Mouse (Mus musculus): ENCODE results near the gene Limch1.

DNA sequence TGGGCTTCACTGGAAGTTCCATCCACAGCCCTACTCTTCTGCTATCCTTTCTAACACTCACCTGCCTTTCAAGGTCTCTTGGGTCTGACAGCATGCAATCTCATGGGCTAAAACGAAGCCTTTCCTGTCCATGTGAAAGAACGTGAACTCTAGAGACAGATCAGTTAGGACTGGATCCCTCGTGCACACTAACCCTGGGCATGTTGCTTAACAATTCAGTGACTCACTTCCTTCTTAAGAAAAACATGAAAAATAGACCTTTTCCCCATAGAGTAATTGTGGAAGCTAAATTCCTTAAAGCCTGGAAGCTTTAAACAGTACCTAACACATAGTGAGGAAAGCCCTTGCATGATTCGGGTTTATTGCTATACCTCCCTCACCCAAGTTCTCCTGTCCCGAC, 345.2 kb downstream of the Limch1 start:
- TF ChIP-seq POLR2A (IDR thresholded peaks at IDR 0.05; ENCODE audit: borderline replicate concordance, low read depth, low read length) (no peak), CTCF (IDR thresholded peaks at IDR 0.05; ENCODE audit: low read depth, low read length) (no peak)

Data from bone marrow macrophage, adult 2 months (primary cell).